Mouse (Mus musculus) cerebellum, postnatal 4 days (tissue): ENCODE results near the gene Slc1a3.
A peak's percentile ranks its signal among the peaks of the same experiment; 100 is the strongest.

Experiments used
- DNase-seq, 2 experiments: peaks; one replicate each; pipeline ENCODE4 v3.0.0; 2022; ENCODE audit warnings: low spot score in 2 of 2, mixed read lengths in 1 of 2

Gene Slc1a3

DNA sequence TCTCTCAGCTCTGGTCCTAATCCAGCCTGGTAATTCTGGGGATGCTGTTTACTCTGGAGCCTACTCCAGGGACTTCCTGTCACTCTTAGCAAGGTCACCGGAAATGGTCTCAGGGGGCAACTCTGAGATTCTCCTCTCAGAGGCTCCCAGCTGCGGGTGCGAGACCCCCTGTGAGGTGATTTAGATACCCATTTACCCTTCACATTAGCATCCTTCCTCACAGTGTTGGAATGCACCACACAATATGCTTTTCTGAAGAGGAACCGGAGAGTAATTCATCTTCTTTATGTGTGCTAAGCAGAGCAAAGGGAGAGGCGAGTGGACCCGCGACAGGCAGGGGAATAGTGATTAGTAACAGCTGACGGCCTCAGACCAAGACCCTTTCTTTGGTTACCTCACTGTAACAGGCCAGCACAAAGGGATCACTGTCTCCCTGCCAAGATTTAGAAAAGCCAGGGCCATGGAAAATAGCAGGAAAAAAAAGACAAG, 51.0 kb downstream of the Slc1a3 start:
- DNase-seq: peak in 1 of 2 experiments; percentile 16

- DNase-seq: no peak
Measured at GRCm38 (mm10) chr15:8658086-8658980, 52.2 kb downstream of the Slc1a3 start.

- DNase-seq: no peak
Measured at GRCm38 (mm10) chr15:8655251-8655650, 55.3 kb downstream of the Slc1a3 start.

GRCm38 (mm10) chr15:8652637-8653036, 57.9 kb downstream of the Slc1a3 start:
- DNase-seq: no peak

DNA sequence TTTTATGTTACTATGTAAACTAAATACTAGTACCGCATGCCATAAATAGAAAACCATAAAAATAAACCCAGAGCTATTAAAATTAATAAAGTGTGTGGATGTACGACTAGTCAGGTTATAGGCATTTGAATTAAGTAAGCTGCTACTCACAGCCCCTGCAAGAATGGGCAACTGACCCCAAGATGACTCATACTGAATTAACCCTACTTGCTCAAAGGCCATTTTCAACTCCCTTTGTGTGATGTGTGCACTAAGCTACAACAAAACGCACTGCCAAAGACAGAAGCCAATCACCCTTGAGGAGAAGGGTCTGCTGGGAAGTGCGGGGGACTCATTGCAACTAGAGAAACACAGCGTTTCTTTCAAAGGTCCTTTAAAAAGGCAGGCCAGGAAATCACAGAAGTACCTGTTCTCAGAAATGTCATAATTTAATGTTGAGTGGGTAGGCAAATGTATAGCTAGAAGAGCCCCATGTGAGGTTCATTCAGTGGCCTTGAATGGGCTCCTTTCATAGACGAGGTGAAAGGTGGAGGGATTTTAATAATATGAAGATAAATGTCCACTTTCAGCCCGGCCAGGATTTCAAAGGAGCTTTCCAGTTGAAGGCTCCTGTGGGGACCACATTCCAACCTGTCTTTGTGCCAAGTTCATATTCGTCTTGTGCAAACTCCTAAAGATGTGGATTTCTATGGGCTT, 66.4 kb downstream of the Slc1a3 start:
- no peak for DNase-seq

DNA sequence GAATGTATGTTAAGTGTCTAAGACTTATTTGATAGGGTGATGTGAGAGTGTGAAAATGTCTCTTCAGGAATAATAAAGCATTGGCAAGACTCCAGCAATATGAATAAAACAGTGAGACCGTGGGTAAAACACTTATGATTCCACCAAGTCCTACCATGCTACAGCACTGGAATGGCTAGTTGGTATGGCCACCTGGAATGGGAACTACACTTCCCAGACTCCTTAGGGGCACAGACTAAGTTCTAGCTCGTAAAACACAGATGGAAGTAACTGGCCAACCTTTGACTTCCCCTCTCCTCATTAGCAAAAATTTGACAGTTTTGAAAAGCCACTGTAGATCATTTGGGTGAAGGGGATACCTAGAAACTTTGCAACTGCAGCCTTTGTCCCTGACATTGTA, 70.7 kb downstream of the Slc1a3 start:
- no peak for DNase-seq

- no peak for DNase-seq
Measured at GRCm38 (mm10) chr15:8638568-8639325, 71.8 kb downstream of the Slc1a3 start.

GRCm38 (mm10) chr15:8637283-8637682, 73.3 kb downstream of the Slc1a3 start:
- DNase-seq: no peak

GRCm38 (mm10) chr15:8635974-8636373, 74.6 kb downstream of the Slc1a3 start:
- no peak for DNase-seq

DNA sequence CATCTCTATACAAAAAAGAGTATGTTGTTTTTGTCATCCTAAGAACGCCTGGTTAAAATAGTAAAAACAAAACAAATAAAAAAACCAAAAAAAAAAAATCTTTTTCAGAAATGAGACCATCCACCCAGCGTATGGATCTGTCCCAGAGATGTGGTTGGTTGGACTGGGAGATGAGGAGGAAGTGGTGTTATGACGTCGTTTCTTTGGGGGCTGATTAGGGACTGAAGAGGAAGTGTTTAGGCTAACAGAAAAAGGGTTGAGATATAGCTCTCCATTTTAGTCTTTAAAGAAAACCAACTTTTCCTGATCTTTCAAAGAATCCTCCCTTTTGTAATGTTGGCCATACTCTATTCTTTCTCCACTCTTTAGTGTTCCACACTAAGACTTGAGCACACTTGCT, 75.8 kb downstream of the Slc1a3 start:
- no peak for DNase-seq

GRCm38 (mm10) chr15:8634355-8634754, 76.2 kb downstream of the Slc1a3 start:
- DNase-seq: no peak

DNA sequence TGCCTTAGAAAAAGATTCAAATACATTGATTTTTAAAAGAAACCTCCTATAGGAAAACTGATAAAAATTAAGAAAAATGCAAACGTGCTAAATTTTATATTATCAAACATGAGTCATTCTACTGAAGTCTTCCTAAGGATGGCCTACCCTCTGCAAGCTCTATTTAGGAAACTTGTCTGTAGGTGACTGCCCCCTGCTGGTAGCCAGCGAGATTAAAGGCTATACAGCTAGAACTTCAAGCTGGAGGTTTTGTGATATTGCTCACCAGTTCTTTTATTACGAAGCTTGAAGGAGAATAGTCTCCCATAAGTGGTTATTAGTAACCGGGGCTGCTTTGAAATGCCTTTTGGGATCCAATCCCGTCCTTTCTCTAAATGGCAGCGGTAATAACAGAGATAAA, 77.2 kb downstream of the Slc1a3 start:
- peak; percentile 35 to 49 for DNase-seq

DNA sequence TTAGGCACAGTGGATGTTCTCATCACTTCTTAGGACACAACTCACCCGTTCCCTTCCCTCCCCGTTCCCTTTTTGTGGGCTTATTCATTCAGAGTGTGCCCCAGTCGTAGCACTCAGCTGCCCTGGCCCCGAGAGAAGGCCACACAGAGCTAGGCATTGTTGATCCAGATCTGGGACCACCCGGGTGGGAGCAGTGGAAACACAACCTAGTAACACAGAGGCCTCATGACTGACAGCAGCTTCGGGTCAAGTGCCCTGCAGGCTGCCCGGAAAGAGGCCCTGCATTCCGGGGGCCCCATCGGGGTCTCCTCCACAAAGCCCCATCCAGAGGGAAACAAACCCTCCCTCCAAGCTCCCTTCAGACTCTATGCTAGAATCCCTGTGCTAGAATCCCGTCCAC, 78.2 kb downstream of the Slc1a3 start:
- no peak for DNase-seq

DNA sequence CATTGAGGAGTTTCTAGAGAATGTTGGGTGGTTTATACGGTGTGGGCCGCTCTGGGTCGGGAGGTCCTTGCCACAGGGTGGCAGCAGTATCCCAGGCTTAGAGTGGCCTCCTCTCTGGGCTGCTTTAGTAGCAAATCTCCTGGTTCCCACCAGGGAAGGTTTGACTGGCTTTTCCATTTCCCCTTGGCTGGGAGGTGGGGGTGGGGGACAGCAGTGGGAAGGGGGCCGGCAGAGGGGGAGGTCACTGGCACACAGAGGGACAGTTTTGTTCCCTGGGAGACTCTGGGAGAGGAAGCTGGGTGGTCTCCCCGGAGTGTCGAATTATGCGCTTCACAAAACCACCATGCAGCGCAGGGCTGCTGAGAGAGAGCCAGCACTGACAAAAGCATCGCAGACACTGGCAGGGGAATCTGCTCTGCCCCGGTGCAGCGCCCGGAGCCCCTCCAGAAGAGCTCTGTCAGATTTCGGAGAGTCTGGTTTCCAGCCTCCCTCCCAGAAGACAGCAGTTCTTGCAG, 81.2 kb downstream of the Slc1a3 start:
- peak; percentile 67 to 84 for DNase-seq

DNA sequence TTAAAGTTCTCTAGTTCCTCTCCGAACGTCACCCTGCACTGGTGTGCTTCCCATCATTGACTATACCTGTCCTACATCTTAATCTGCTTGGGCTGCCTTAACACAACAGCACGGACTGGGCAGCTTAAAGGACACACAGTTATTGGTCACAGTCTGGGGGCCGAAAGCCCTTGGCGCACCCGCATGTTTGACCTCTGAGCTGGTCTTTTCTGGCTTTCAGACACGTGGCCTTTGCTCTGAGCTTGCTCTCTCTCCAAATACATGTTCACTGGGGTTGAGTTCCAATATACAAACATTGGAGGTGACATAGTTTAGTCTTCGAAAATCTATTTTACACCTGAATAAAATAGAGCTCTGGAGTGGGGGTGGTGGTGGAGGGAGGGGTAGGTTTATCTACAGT, 82.4 kb downstream of the Slc1a3 start:
- no peak for DNase-seq

- peak; percentile 51 to 77 for DNase-seq
Measured at GRCm38 (mm10) chr15:8627097-8627537, 83.4 kb downstream of the Slc1a3 start.

- peak in 1 of 2 experiments; percentile 47 for DNase-seq
Measured at GRCm38 (mm10) chr15:8625370-8625769, 85.2 kb downstream of the Slc1a3 start.

GRCm38 (mm10) chr15:8623879-8624278, 86.7 kb downstream of the Slc1a3 start:
- DNase-seq: no peak

GRCm38 (mm10) chr15:8619479-8620026, 91.0 kb downstream of the Slc1a3 start:
- DNase-seq: no peak

GRCm38 (mm10) chr15:8616290-8616689, 94.3 kb downstream of the Slc1a3 start:
- DNase-seq: no peak

DNA sequence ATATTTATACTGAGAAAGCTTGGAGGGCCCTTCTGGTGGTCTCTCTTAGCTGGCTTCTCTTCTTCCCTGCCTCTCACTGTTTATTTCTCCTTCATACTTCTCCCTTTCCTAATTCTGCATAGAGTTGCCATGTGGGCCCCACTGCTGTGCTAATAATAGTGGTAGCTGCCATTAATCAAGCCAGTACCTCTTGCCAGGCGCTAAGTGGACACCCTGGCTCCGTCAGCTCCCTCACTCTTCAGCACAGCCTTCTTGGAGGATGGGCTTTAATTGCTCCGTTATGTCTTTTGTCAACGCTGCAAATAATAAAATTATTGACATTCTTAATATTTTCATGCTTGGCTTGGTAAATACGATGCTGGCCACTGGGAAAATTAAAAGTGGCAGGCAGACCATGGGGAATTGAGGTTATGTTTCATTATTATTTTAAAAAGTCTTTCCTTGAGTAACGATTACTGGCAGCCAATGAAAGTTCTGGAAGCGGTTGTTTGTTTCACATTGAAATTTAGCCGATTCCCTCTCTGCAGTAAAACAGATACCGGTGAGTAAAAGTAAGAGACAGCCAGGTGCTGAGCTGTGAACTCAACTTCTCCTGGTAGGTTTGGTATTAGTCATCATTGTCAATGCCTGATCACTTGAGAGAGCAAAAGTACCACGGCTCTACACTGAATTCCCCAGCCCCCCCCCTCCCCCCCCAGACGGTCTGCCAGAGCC, 94.9 kb downstream of the Slc1a3 start:
- DNase-seq: no peak
